ENCODE assay signal across 16 mouse cellular contexts in genomic region chr1:93475694-93476093, GRCm38 (mm10).
"Had no signal": no experiment of that assay in that cellular context is flagged by ENCODE, and none has a peak within 500 bp of the region (broad histone marks: within the 10 kb centered on the region; RNA-seq: fewer than 3 reads in every experiment).

No protein-coding gene starts in this region.

- H3K27me3 ChIP-seq: limb, embryonic 13.5 days; midbrain, embryonic 12.5 days had no signal

- DNase-seq: kidney, adult 18-20 months; kidney, adult 9 months; kidney, postnatal 14 days; kidney, postnatal 4 days; lung, adult 2 months; lung, postnatal 14 days; lung, postnatal 4 days; thymus, adult 2 months; thymus, postnatal 14 days; thymus, postnatal 4 days had no signal

- H3K36me3 ChIP-seq: midbrain, embryonic 12.5 days had no signal

- ATAC-seq: intestine, embryonic 16.5 days; midbrain, embryonic 16.5 days had no signal

- H3K4me3 ChIP-seq: limb, embryonic 10.5 days; limb, embryonic 13.5 days; midbrain, embryonic 12.5 days had no signal

- H3K4me2 ChIP-seq: limb, embryonic 13.5 days; midbrain, embryonic 12.5 days had no signal

- H3K27ac ChIP-seq: limb, embryonic 10.5 days; limb, embryonic 13.5 days; liver, embryonic 14.5 days; midbrain, embryonic 12.5 days had no signal

- H3K9ac ChIP-seq: limb, embryonic 13.5 days; liver, embryonic 14.5 days; midbrain, embryonic 12.5 days had no signal

- H3K9me3 ChIP-seq: limb, embryonic 10.5 days; limb, embryonic 13.5 days; midbrain, embryonic 12.5 days had no signal
